Mouse (Mus musculus) stomach, postnatal 0 days (tissue): ENCODE results near the gene Rcbtb1.

Experiments
- CTCF ChIP-seq: IDR thresholded peaks from 2 replicates; pipeline ENCODE4 v1.5.1; 2016; ENCODE audit warnings: antibody characterized with exemption, low read depth, mild to moderate bottlenecking, moderate library complexity
- EP300 ChIP-seq: optimal IDR thresholded peaks from 2 replicates; pipeline ENCODE3; 2016; ENCODE audit warnings: antibody characterized with exemption

- TF ChIP-seq CTCF (peak; percentile 13; the same call in 1 of the 2 replicates), EP300 (no peak)
These were observed 32.6 kb downstream of the Rcbtb1 start for GRCm38 (mm10) chr14:59233635-59234034.
